Mouse (Mus musculus) G1E (cell line): ENCODE data around the gene 2310022B05Rik.

Source experiments
- CTCF ChIP-seq: IDR thresholded peaks from 2 replicates; pipeline ENCODE4 v1.5.1; 2012; ENCODE audit warnings: low read depth, low read length, inconsistent platforms, mixed read lengths
- TAL1 ChIP-seq: conservative IDR thresholded peaks from 2 replicates; pipeline ENCODE4 v1.6.1; 2012; ENCODE audit warnings: low read depth, low read length, inconsistent platforms, mixed read lengths

DNA sequence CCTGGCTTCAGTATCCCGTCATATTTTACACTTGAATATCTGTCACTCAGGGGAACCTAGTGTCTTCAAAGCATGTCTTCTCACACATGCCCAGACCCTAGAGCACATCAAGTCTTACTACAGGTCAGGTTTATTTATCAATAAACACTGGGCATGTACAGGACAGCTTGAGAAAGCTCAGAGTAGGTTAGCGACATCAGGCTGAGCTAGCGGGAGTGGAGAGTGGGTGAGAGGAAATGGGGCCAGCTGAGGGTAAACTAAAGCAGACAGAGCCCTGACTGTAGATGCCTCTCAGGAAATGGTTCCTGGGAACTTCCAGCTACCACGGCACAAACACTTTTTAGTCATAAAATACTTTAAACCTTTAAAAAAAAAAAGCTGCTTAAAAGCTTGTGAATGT is 40.4 kb upstream of the 2310022B05Rik start:
- TF ChIP-seq CTCF, result no peak
- TF ChIP-seq TAL1, result no peak
